Mouse (Mus musculus) mesoderm, embryonic 11.5 days (tissue): ENCODE measurements around the gene Snx20.

Experiments
- DNase-seq: peaks from one replicate; pipeline ENCODE4 v3.0.0-alpha.2; 2012; ENCODE audit warnings: low read depth, low spot score

Snx20 gene

GRCm38 (mm10) chr8:88604065-88605038 is 31.6 kb downstream of the Snx20 start:
- peak; percentile 94 for DNase-seq

- peak; percentile 30 for DNase-seq
Observed at GRCm38 (mm10) chr8:88603446-88603989, 32.4 kb downstream of the Snx20 start.

- DNase-seq, result no peak
Observed at GRCm38 (mm10) chr8:88599491-88599890, 36.4 kb downstream of the Snx20 start.

GRCm38 (mm10) chr8:88598578-88598977 is 37.4 kb downstream of the Snx20 start:
- DNase-seq, result no peak

GRCm38 (mm10) chr8:88596042-88596441 is 39.9 kb downstream of the Snx20 start:
- no peak for DNase-seq

GRCm38 (mm10) chr8:88593947-88594346 is 42.0 kb downstream of the Snx20 start:
- no peak for DNase-seq

GRCm38 (mm10) chr8:88590226-88590625 is 45.7 kb downstream of the Snx20 start:
- DNase-seq, result no peak

GRCm38 (mm10) chr8:88588205-88588889 is 47.6 kb downstream of the Snx20 start:
- no peak for DNase-seq

GRCm38 (mm10) chr8:88583863-88584262 is 52.1 kb downstream of the Snx20 start:
- no peak for DNase-seq

- no peak for DNase-seq
Observed at GRCm38 (mm10) chr8:88580785-88581184, 55.1 kb downstream of the Snx20 start.

- DNase-seq, result no peak
Observed at GRCm38 (mm10) chr8:88579668-88580330, 56.1 kb downstream of the Snx20 start.

- no peak for DNase-seq
Observed at GRCm38 (mm10) chr8:88579246-88579645, 56.7 kb downstream of the Snx20 start.

- DNase-seq, result no peak
Observed at GRCm38 (mm10) chr8:88578413-88579175, 57.3 kb downstream of the Snx20 start.

- no peak for DNase-seq
Observed at GRCm38 (mm10) chr8:88577666-88578065, 58.3 kb downstream of the Snx20 start.
